Mouse (Mus musculus): ENCODE measurements around the gene Dnajc19.
"Not testable (repeated sequence)": the region's sequence is repeated elsewhere in the genome, so short reads cannot be mapped to it uniquely, and the experiment has no call there.

Gene Dnajc19

GRCm38 (mm10) chr3:34080900-34081662, at the start of gene Dnajc19:
Gene Dnajc19 (minus strand): TSS chr3:34081321.
- DNase-seq (ENCODE audit: low spot score): peak; percentile 91

- no peak for DNase-seq (ENCODE audit: low spot score)
Observed at GRCm38 (mm10) chr3:34129957-34130356, 48.8 kb upstream of the Dnajc19 start.

GRCm38 (mm10) chr3:34121311-34121710, 40.2 kb upstream of the Dnajc19 start:
- no peak for DNase-seq (ENCODE audit: low spot score)

- no peak for DNase-seq (ENCODE audit: low spot score)
Observed at GRCm38 (mm10) chr3:34120791-34121190, 39.7 kb upstream of the Dnajc19 start.

- no peak for DNase-seq (ENCODE audit: low spot score)
Observed at GRCm38 (mm10) chr3:34119869-34120268, 38.7 kb upstream of the Dnajc19 start.

GRCm38 (mm10) chr3:34115806-34116205, 34.7 kb upstream of the Dnajc19 start:
- no peak for DNase-seq (ENCODE audit: low spot score)

- DNase-seq (ENCODE audit: low spot score): no peak
Observed at GRCm38 (mm10) chr3:34111941-34112685, 31.0 kb upstream of the Dnajc19 start.

- no peak for DNase-seq (ENCODE audit: low spot score)
Observed at GRCm38 (mm10) chr3:34107631-34108030, 26.5 kb upstream of the Dnajc19 start.

GRCm38 (mm10) chr3:34106421-34106820, 25.3 kb upstream of the Dnajc19 start:
- DNase-seq (ENCODE audit: low spot score): no peak

- DNase-seq (ENCODE audit: low spot score): no peak
Observed at GRCm38 (mm10) chr3:34103902-34104672, 23.0 kb upstream of the Dnajc19 start.

- no peak for DNase-seq (ENCODE audit: low spot score)
Observed at GRCm38 (mm10) chr3:34102891-34103290, 21.8 kb upstream of the Dnajc19 start.

- DNase-seq (ENCODE audit: low spot score): no peak
Observed at GRCm38 (mm10) chr3:34083655-34084054, 2.5 kb upstream of the Dnajc19 start.

GRCm38 (mm10) chr3:34081929-34082328, 808 bp upstream of the Dnajc19 start:
- no peak for DNase-seq (ENCODE audit: low spot score)

- DNase-seq (ENCODE audit: low spot score): peak; percentile 82
Observed at GRCm38 (mm10) chr3:34076058-34076759, 4.9 kb downstream of the Dnajc19 start.

- peak; percentile 23 for DNase-seq (ENCODE audit: low spot score)
Observed at GRCm38 (mm10) chr3:34072726-34073125, 8.4 kb downstream of the Dnajc19 start.

- DNase-seq (ENCODE audit: low spot score): not testable (repeated sequence)
Observed at GRCm38 (mm10) chr3:34068943-34069342, 12.2 kb downstream of the Dnajc19 start.

- no peak for DNase-seq (ENCODE audit: low spot score)
Observed at GRCm38 (mm10) chr3:34062352-34062751, 18.8 kb downstream of the Dnajc19 start.

- no peak for DNase-seq (ENCODE audit: low spot score)
Observed at GRCm38 (mm10) chr3:34041990-34042389, 39.1 kb downstream of the Dnajc19 start.

- DNase-seq (ENCODE audit: low spot score): no peak
Observed at GRCm38 (mm10) chr3:34035706-34036105, 45.4 kb downstream of the Dnajc19 start.

- DNase-seq (ENCODE audit: low spot score): no peak
Observed at GRCm38 (mm10) chr3:34034803-34035202, 46.3 kb downstream of the Dnajc19 start.

GRCm38 (mm10) chr3:34033720-34034364, 47.3 kb downstream of the Dnajc19 start:
- DNase-seq (ENCODE audit: low spot score): no peak

Data from yolk sac, embryonic 10.5 days (tissue).